Mouse (Mus musculus): Measurements from ENCODE around the gene Vav1. TPM values are rescaled to one million over a fixed set of nuclear protein-coding genes. Genes with fewer than 3 reads are reported as not detected.
"Not testable (repeated sequence)": the region's sequence is repeated elsewhere in the genome, so short reads cannot be mapped to it uniquely, and the experiment has no call there.

Gene Vav1
- total RNA-seq, 2 experiments from 2014 or later = 0.33 to 0.56 TPM

GRCm38 (mm10) chr17:57280411-57280810 lies 1.5 kb downstream of the Vav1 start:
- no peak for DNase-seq

GRCm38 (mm10) chr17:57283906-57284305 lies 5.0 kb downstream of the Vav1 start:
- no peak for DNase-seq

GRCm38 (mm10) chr17:57285077-57285476 lies 6.2 kb downstream of the Vav1 start:
- DNase-seq = no peak

GRCm38 (mm10) chr17:57286718-57287355 lies 7.9 kb downstream of the Vav1 start:
- no peak for DNase-seq

GRCm38 (mm10) chr17:57289252-57289651 lies 10.4 kb downstream of the Vav1 start:
- DNase-seq = no peak

- DNase-seq = peak; percentile 29
These were observed 11.2 kb downstream of the Vav1 start for GRCm38 (mm10) chr17:57290001-57290670.

GRCm38 (mm10) chr17:57290671-57291055 lies 11.8 kb downstream of the Vav1 start:
- DNase-seq = no peak

- DNase-seq = no peak
These were observed 13.4 kb downstream of the Vav1 start for GRCm38 (mm10) chr17:57292302-57292701.

- no peak for DNase-seq
These were observed 14.1 kb downstream of the Vav1 start for GRCm38 (mm10) chr17:57292968-57293367.

GRCm38 (mm10) chr17:57295935-57296334 lies 17.0 kb downstream of the Vav1 start:
- no peak for DNase-seq

GRCm38 (mm10) chr17:57297040-57297439 lies 18.1 kb downstream of the Vav1 start:
- DNase-seq = no peak

- no peak for DNase-seq
These were observed 26.7 kb downstream of the Vav1 start for GRCm38 (mm10) chr17:57305593-57305992.

- DNase-seq = no peak
These were observed 28.2 kb downstream of the Vav1 start for GRCm38 (mm10) chr17:57307074-57307473.

GRCm38 (mm10) chr17:57311801-57312200 lies 32.9 kb downstream of the Vav1 start:
- DNase-seq = no peak

GRCm38 (mm10) chr17:57327615-57328014 lies 48.7 kb downstream of the Vav1 start:
- no peak for DNase-seq

GRCm38 (mm10) chr17:57328944-57329343 lies 50.0 kb downstream of the Vav1 start:
- DNase-seq = no peak

GRCm38 (mm10) chr17:57330993-57331392 lies 52.1 kb downstream of the Vav1 start:
- DNase-seq = no peak

- DNase-seq = no peak
These were observed 53.3 kb downstream of the Vav1 start for GRCm38 (mm10) chr17:57332241-57332640.

- no peak for DNase-seq
These were observed 55.3 kb downstream of the Vav1 start for GRCm38 (mm10) chr17:57334001-57334760.

- DNase-seq = peak; percentile 64
These were observed 55.9 kb downstream of the Vav1 start for GRCm38 (mm10) chr17:57334761-57335150.

- DNase-seq = not testable (repeated sequence)
These were observed 56.3 kb downstream of the Vav1 start for GRCm38 (mm10) chr17:57335194-57335593.

GRCm38 (mm10) chr17:57335673-57336303 lies 56.9 kb downstream of the Vav1 start:
- peak; percentile 63 for DNase-seq

- no peak for DNase-seq
These were observed 59.1 kb downstream of the Vav1 start for GRCm38 (mm10) chr17:57337996-57338395.
